Mouse (Mus musculus) stomach, embryonic 16.5 days (tissue): ENCODE results near the gene Frat2. TPM values are rescaled to one million over a fixed set of nuclear protein-coding genes. Genes with fewer than 3 reads are reported as not detected.

Source experiments
- ATAC-seq: fragments of 200-750 bp; cut with Nextera tagmentation; 2 replicates; pipeline ENCODE4 v1.8.0; 2017; ENCODE audit warnings: moderate number of reproducible peaks, moderate TSS enrichment; ENCODE audit not compliant: insufficient read depth, low FRiP score
- H3K27ac ChIP-seq: fragments of 300-500 bp; sonication (generic); 2 replicates; pipeline ENCODE4 v1.5.1; 2014; ENCODE audit warnings: low read length
- H3K27me3 ChIP-seq: fragments of 300-500 bp; sonication (generic); 2 replicates; pipeline ENCODE4 v1.6.1; 2014; ENCODE audit warnings: low read length, control low read depth, mixed read lengths; ENCODE audit not compliant: control insufficient read depth, insufficient read depth
- H3K36me3 ChIP-seq: fragments of 300-500 bp; sonication (generic); 2 replicates; pipeline ENCODE4 v1.6.1; 2014; ENCODE audit warnings: low read length; ENCODE audit not compliant: control insufficient read depth, insufficient read depth
- H3K4me1 ChIP-seq: fragments of 300-500 bp; sonication (generic); 2 replicates; pipeline ENCODE4 v1.6.1; 2014; ENCODE audit warnings: low read length, control low read depth, mixed read lengths; ENCODE audit not compliant: control insufficient read depth, insufficient read depth
- H3K4me2 ChIP-seq: fragments of 300-500 bp; sonication (generic); 2 replicates; pipeline ENCODE4 v1.6.1; 2014; ENCODE audit warnings: low read depth, low read length, mixed read lengths
- H3K4me3 ChIP-seq: fragments of 300-500 bp; sonication (generic); replicated peaks from 2 replicates; pipeline ENCODE4 v1.5.1; 2014; ENCODE audit warnings: mild to moderate bottlenecking, low read length
- H3K9ac ChIP-seq: fragments of 300-500 bp; sonication (generic); 2 replicates; pipeline ENCODE4 v1.6.1; 2014; ENCODE audit warnings: low read length
- H3K9me3 ChIP-seq: fragments of 300-500 bp; sonication (generic); replicated peaks from 2 replicates; pipeline ENCODE4 v1.6.1; 2016; ENCODE audit warnings: low read length, control low read depth; ENCODE audit not compliant: control insufficient read depth
- WGBS: fragments of 180-500 bp; shearing (Covaris S2); extraction: QIAGEN DNeasy Blood & Tissue Kit; methylation state at CpG from one replicate; pipeline ENCODE4 v1.1.7; 2014; 5-methylcytosine and 5-hydroxymethylcytosine counted together
- polyA plus RNA-seq: library from polyadenylated mRNA; unstranded; fragments of >200 nt; fragmentation: Nextera tagmentation; extraction: Ambion mirVana; gene quantifications from 2 replicates; pipeline ENCODE4 v1.2.1, GENCODE M21; 2015

Frat2 gene
- polyA plus RNA-seq, 1 experiment from 2014 or later: 3.0 TPM

DNA sequence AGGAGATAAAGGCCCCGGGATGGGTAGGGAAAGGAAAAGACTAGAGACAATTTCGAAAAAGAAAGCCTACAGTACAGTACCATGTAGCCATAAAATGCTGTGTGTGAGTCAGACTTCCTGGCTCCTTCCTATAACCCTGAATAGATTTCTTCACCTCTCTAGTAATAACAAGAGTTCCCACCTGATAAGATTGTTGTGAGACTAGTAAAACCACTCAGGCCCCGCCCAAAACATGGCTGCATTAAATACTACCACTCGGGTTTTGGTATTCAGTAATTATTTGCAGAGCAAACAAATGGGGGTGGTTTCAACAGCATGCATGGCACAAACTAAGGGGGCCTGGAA lies 10.0 kb downstream of the Frat2 start:
- peaks cover 8% of the 10 kb centered on the region; the same call in 1 of the 2 replicates for H3K4me1 ChIP-seq
- no peaks in the 10 kb centered on the region for H3K9me3 ChIP-seq
- no peaks in the 10 kb centered on the region for H3K27me3 ChIP-seq
- no peak overlapping the region for H3K9ac ChIP-seq
- 0 out of 2 replicates have a peak overlapping the region, but pooled peaks have one; percentile 2 for H3K4me3 ChIP-seq
- H3K27ac ChIP-seq: peak overlapping the region; percentile 91
- ATAC-seq: peak; percentile 65
- H3K36me3 ChIP-seq: no peaks in the 10 kb centered on the region
- WGBS: 42% methylated on average over 4 of the region's 4 CpGs
- peak overlapping the region; percentile 40 for H3K4me2 ChIP-seq

DNA sequence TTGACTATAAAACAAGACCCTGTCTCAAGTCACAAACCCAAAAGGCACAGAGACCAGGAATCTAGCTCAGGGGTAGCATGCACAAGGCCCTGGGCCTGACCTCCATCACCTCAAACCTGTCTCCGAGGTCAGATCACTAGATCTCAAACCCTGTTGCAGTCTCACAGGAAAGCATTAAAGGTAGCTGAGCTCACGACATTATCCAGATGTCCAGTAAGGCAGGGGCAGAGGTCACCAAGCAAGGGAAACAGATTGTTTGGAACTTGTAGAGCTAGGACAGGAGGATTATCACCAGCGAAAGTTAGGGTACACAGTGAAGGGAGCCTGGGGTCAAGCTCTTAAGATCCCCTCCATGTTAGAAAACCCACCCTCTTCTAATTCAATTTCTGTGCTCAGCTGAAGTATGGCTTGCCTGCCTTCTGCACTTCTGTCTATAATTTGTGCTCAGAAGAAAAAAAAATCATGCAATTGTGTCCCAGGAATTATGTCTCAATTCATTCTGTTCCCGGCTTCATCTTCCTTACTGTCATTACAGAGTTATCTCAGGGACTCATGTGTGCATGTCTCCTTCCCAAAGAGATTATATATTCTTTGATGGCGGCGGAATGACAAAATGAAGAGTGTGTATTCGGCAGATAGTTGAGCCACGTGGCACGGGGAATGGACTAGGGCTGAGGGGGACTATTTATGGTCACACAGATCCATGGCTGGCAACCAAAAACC lies 10.6 kb downstream of the Frat2 start:
- Histone ChIP-seq H3K4me1 (peaks cover 8% of the 10 kb centered on the region; the same call in 1 of the 2 replicates), H3K4me3 (0 out of 2 replicates have a peak overlapping the region, but pooled peaks have one; percentile 2), H3K9ac (no peak overlapping the region), H3K9me3 (no peaks in the 10 kb centered on the region), H3K27me3 (no peaks in the 10 kb centered on the region), H3K27ac (peak overlapping the region; percentile 91), H3K4me2 (peak overlapping the region; percentile 40), H3K36me3 (no peaks in the 10 kb centered on the region)
- ATAC-seq: no peak
- 39% methylated on average over 9 of the region's 9 CpGs for WGBS

DNA sequence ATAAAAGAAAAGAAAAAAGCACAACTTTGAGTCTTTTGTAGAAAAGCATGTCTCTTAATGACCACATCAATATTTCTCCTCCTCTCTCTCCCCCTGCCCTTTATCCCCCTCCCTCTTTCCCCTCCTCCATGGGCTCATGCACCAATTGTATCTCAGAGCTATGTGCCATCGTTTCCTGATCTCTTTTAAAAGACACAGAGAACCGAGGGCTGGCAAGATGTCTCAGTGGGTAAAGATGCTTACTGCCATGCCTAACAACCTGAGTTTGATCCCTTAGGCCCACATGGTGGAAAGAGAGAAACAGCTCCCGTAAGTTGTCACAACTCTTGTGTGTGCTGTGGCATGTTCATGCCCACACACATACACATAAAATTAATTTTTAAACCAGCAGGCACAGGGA lies 11.2 kb downstream of the Frat2 start:
- Histone ChIP-seq H3K4me3 (no peak overlapping the region), H3K9ac (no peak overlapping the region), H3K27ac (peak overlapping the region; percentile 91), H3K4me2 (peak overlapping the region; percentile 19; the same call in 1 of the 2 replicates), H3K4me1 (peaks cover 11% of the 10 kb centered on the region), H3K9me3 (no peaks in the 10 kb centered on the region), H3K27me3 (no peaks in the 10 kb centered on the region; the same call in 1 of the 2 replicates), H3K36me3 (no peaks in the 10 kb centered on the region)
- WGBS: 42% methylated on average over 3 of the region's 3 CpGs
- ATAC-seq: no peak

DNA sequence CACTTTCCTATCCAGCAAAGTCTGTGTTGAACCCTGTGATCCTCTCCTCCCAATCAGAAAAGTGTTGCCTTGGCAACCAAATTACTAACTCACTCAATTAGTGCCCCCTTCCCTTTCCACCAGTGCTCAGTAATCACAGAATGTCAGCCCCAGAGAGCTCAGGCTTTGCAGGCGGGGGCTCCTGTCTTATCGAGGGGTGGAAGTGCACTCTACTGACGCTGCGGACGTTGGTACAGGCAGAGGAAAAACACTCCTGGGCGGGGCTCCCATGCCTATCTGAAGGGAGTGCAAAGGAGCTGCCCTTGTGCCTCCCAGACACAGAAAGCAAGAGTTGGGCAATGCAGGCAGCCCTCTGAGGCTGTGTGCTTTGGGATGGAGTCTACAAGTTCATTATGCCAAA lies 12.1 kb downstream of the Frat2 start:
- H3K4me3 ChIP-seq: no peak overlapping the region
- peak overlapping the region; percentile 19; the same call in 1 of the 2 replicates for H3K4me2 ChIP-seq
- 5% methylated on average over 6 of the region's 6 CpGs for WGBS
- peak overlapping the region; percentile 91; the same call in 1 of the 2 replicates for H3K27ac ChIP-seq
- no peak overlapping the region for H3K9ac ChIP-seq
- H3K4me1 ChIP-seq: peaks cover 17% of the 10 kb centered on the region
- ATAC-seq: peak; percentile 74
- H3K9me3 ChIP-seq: no peaks in the 10 kb centered on the region
- H3K36me3 ChIP-seq: no peaks in the 10 kb centered on the region
- H3K27me3 ChIP-seq: no peaks in the 10 kb centered on the region; the same call in 1 of the 2 replicates

DNA sequence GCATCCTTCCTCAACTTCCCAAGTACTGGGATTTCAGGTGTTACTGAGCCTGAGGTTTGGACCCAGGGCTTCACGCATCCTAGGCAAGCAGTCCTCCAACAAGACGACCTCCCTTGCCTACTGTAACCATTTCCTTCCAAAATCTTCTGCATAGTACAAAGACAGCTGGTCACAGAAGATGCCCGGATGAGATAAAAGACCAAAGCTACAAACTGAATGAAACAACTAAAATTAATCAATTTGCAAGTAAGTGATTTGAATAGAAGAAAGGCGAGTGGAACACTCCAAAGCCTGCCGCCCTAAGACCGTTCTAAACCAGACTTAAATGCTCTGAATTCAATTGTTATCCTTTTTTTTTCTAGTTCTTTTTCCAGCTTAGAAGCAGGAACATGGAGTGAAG lies 12.5 kb downstream of the Frat2 start:
- Histone ChIP-seq H3K9me3 (no peaks in the 10 kb centered on the region), H3K4me1 (peaks cover 18% of the 10 kb centered on the region), H3K27me3 (no peaks in the 10 kb centered on the region; the same call in 1 of the 2 replicates), H3K4me2 (no peak overlapping the region), H3K4me3 (no peak overlapping the region), H3K9ac (no peak overlapping the region), H3K27ac (no peak overlapping the region), H3K36me3 (no peaks in the 10 kb centered on the region)
- 51% methylated on average over 6 of the region's 6 CpGs for WGBS
- no peak for ATAC-seq

DNA sequence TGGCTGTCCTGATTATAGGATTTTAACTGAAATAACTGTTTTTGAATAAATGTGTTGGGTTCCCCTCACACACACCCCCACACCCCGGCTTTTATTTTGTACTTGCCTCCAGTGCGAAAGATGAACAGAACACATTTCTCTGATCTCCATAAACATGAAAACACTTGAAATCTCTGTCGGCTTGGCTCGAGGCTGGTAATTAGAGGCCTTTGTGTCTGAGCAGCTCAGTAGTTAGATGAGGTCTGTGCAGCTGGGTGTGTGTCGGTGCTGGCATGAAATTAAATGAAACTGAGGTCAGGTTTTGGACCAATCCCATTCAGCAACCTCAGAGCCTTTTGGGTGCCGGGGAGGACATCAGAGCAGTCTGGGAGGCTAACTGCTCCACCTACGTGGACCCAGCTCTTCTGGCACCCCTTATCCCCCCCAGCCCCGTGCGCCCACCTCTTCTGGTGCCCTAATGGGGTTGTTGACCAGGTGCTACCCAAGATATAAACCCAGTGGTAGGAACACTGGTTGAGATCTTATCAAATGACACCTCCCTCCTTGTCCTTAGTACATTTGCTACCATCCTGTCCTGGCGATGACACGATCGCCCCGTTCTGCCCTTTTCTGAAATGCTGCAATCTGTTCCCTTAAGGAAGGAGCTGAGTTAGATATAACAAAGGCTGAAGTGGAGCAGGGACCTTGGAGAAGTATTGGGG lies 15.3 kb downstream of the Frat2 start:
- Histone ChIP-seq H3K4me1 (peaks cover 23% of the 10 kb centered on the region), H3K4me2 (no peak overlapping the region), H3K9ac (no peak overlapping the region), H3K36me3 (no peaks in the 10 kb centered on the region), H3K9me3 (no peaks in the 10 kb centered on the region), H3K27ac (no peak overlapping the region), H3K4me3 (no peak overlapping the region), H3K27me3 (no peaks in the 10 kb centered on the region; the same call in 1 of the 2 replicates)
- ATAC-seq: no peak
- 75% methylated on average over 13 of the region's 13 CpGs for WGBS

DNA sequence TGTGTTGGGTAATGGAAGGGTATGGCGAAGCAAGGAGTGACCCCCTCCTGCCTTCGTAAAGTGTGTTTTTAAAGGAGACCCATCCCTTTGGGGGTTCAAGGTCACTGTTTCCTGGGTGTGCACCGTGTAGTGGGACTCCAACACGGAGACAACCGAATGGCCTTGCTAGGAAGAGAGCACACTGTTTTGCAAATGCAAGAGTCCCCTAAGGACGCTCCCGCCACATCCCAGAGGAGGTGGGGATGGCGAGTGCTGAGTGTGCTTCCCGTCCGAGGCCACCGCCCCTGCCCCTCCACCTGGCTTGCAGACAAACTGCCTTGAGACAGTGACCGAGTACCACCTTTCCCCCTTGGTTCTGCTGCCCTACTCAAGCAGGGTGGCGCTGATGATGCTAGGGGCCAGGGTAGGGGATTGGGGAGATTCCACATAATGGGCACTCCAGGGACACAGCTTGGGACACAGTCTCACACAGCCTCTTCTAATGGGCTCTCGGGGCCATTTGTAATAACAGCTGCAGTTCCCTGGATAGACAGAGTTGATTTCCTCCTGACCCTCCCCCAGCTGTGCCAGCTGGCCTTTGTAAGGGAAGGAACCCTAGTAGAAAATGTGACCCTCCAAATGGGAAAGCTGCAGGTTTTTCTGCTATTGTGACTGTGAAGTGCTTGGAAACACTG lies 16.1 kb downstream of the Frat2 start:
- no peaks in the 10 kb centered on the region for H3K9me3 ChIP-seq
- peak overlapping the region; percentile 99 for H3K4me2 ChIP-seq
- H3K9ac ChIP-seq: peak overlapping the region; percentile 86
- 18% methylated on average over 14 of the region's 14 CpGs for WGBS
- no peaks in the 10 kb centered on the region; the same call in 1 of the 2 replicates for H3K27me3 ChIP-seq
- peaks cover 19% of the 10 kb centered on the region for H3K4me1 ChIP-seq
- no peaks in the 10 kb centered on the region for H3K36me3 ChIP-seq
- peak overlapping the region; percentile 76 for H3K4me3 ChIP-seq
- no peak for ATAC-seq
- H3K27ac ChIP-seq: no peak overlapping the region

DNA sequence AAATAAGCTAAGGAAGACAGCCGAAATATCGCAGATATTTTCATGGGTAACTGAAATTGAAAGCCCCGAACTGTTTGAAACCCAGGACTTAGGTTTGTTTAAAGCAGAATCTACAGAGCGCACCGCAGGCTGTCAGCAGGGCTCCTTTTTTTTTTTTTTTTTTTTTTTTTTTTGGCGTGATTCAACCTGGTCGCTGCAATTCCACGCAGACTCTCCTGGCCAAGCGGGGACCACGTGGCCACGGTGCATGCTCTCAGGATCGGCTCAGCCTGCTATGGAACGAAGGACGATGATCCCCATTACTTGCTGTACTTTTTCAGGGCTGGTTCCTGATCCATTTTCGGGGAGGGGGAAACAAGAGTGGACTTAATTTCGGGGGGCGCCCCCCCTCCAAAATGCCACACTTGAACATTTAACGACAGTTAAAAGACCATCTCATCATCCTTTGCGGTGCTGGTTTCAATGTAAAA lies 16.8 kb downstream of the Frat2 start:
- H3K36me3 ChIP-seq: no peaks in the 10 kb centered on the region
- H3K9me3 ChIP-seq: no peaks in the 10 kb centered on the region
- peak overlapping the region; percentile 76 for H3K4me3 ChIP-seq
- peak overlapping the region; percentile 99 for H3K4me2 ChIP-seq
- H3K27me3 ChIP-seq: no peaks in the 10 kb centered on the region; the same call in 1 of the 2 replicates
- peaks cover 15% of the 10 kb centered on the region for H3K4me1 ChIP-seq
- H3K27ac ChIP-seq: peak overlapping the region; percentile 91; the same call in 1 of the 2 replicates
- 2% methylated on average over 19 of the region's 19 CpGs for WGBS
- ATAC-seq: no peak
- H3K9ac ChIP-seq: peak overlapping the region; percentile 86
